Mouse (Mus musculus) hindbrain, embryonic 14.5 days (tissue): ENCODE measurements around the gene Prr36. TPM values are rescaled to one million over a fixed set of nuclear protein-coding genes. Genes with fewer than 3 reads are reported as not detected.
"Not testable (repeated sequence)": the region's sequence is repeated elsewhere in the genome, so short reads cannot be mapped to it uniquely, and the experiment has no call there.

Experiments used
- ATAC-seq: fragments of 200-750 bp; cut with Nextera tagmentation; 2 replicates; pipeline ENCODE4 v1.8.0; 2017; ENCODE audit warnings: moderate number of reproducible peaks, mild to moderate bottlenecking, moderate TSS enrichment, moderate library complexity; ENCODE audit not compliant: low FRiP score
- DNase-seq: peaks from one replicate; pipeline ENCODE4 v3.0.0-alpha.2; 2015; ENCODE audit warnings: low spot score
- H3K27ac ChIP-seq: fragments of 300-500 bp; sonication (generic); 2 replicates; pipeline ENCODE4 v1.5.1; 2014; ENCODE audit warnings: mild to moderate bottlenecking, moderate library complexity
- H3K27me3 ChIP-seq: fragments of 300-500 bp; sonication (generic); 2 replicates; pipeline ENCODE4 v1.6.1; 2014; ENCODE audit warnings: mild to moderate bottlenecking, low read length, mixed read lengths; ENCODE audit not compliant: control insufficient read depth, insufficient read depth
- H3K36me3 ChIP-seq: fragments of 300-500 bp; sonication (generic); replicated peaks from 2 replicates; pipeline ENCODE4 v1.6.1; 2014; ENCODE audit not compliant: control insufficient read depth, insufficient read depth
- H3K4me1 ChIP-seq: fragments of 300-500 bp; sonication (generic); replicated peaks from 2 replicates; pipeline ENCODE4 v1.6.1; 2014; ENCODE audit warnings: antibody characterized with exemption, low read length, mixed read lengths; ENCODE audit not compliant: control insufficient read depth, insufficient read depth
- H3K4me2 ChIP-seq: fragments of 300-500 bp; sonication (generic); replicated peaks from 2 replicates; pipeline ENCODE4 v1.6.1; 2014; ENCODE audit warnings: mild to moderate bottlenecking, moderate library complexity
- H3K4me3 ChIP-seq: fragments of 300-500 bp; sonication (generic); replicated peaks from 2 replicates; pipeline ENCODE4 v1.5.1; 2014; ENCODE audit warnings: mild to moderate bottlenecking, low read length
- H3K9ac ChIP-seq: fragments of 300-500 bp; sonication (generic); 2 replicates; pipeline ENCODE4 v1.6.1; 2014
- H3K9me3 ChIP-seq: fragments of 300-500 bp; sonication (generic); 2 replicates; pipeline ENCODE4 v1.6.1; 2016; ENCODE audit warnings: low read length; ENCODE audit not compliant: control insufficient read depth
- WGBS: fragments of 180-500 bp; shearing (Covaris S2); extraction: QIAGEN DNeasy Blood & Tissue Kit; methylation state at CpG from one replicate; pipeline ENCODE4 v1.1.7; 2014; 5-methylcytosine and 5-hydroxymethylcytosine counted together
- polyA plus RNA-seq: library from polyadenylated mRNA; unstranded; fragments of >200 nt; fragmentation: Nextera tagmentation; extraction: Ambion mirVana; gene quantifications from 2 replicates; pipeline ENCODE4 v1.2.1, GENCODE M21; 2014

Prr36 gene
- polyA plus RNA-seq, 1 experiment from 2014 or later = 58.8 TPM

- H3K27ac ChIP-seq = peak overlapping the region; percentile 38; the same call in 1 of the 2 replicates
- no peaks in the 10 kb centered on the region for H3K9me3 ChIP-seq
- WGBS = 52% methylated on average over 4 of the region's 4 CpGs
- H3K4me2 ChIP-seq = peak overlapping the region; percentile 61
- peak overlapping the region; percentile 75 for H3K9ac ChIP-seq
- H3K36me3 ChIP-seq = peaks cover 50% of the 10 kb centered on the region
- H3K4me3 ChIP-seq = peak overlapping the region; percentile 53; the same call in 1 of the 2 replicates
- no peaks in the 10 kb centered on the region for H3K27me3 ChIP-seq
- peaks cover 34% of the 10 kb centered on the region for H3K4me1 ChIP-seq
- no peak for ATAC-seq
- no peak for DNase-seq
Measured at GRCm38 (mm10) chr8:4256911-4257310, 39.7 kb upstream of the Prr36 start.

- H3K9me3 ChIP-seq, H3K9ac ChIP-seq, DNase-seq, H3K27ac ChIP-seq, H3K4me3 ChIP-seq, H3K27me3 ChIP-seq, ATAC-seq, H3K4me2 ChIP-seq: not testable (repeated sequence)
- H3K4me1 ChIP-seq = peaks cover 34% of the 10 kb centered on the region
- H3K36me3 ChIP-seq = peaks cover 38% of the 10 kb centered on the region
- 88% methylated on average over 7 of the region's 7 CpGs for WGBS
Measured at GRCm38 (mm10) chr8:4255471-4255870, 38.2 kb upstream of the Prr36 start.

DNA sequence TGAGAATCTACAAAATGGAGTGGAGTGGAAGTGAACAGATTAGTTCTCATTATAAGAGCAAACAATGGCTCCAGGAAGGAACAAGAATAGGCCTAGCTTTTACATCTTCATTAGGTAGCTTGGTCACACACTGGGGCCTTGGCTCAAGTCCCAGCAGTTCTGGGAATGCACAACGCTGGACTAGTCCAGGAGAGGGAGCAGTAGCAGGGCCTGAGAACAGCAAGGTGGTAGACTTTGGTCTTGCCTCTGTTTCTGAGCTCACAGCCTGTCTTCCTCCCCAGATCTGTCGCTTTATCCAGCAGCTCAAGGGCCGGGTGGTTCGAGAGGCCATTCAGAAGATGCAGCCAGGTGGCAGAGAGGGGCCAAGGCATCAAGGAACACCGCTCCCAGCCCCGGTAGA is 36.7 kb upstream of the Prr36 start:
- Histone ChIP-seq H3K27me3 (no peaks in the 10 kb centered on the region), H3K36me3 (peaks cover 38% of the 10 kb centered on the region), H3K4me2 (peak overlapping the region; percentile 72), H3K9me3 (no peaks in the 10 kb centered on the region), H3K9ac (peak overlapping the region; percentile 63; the same call in 1 of the 2 replicates), H3K27ac (peak overlapping the region; percentile 81; the same call in 1 of the 2 replicates), H3K4me1 (peaks cover 34% of the 10 kb centered on the region), H3K4me3 (peak overlapping the region; percentile 49)
- 67% methylated on average over 6 of the region's 6 CpGs for WGBS
- DNase-seq (peak; percentile 77), ATAC-seq (no peak)

DNA sequence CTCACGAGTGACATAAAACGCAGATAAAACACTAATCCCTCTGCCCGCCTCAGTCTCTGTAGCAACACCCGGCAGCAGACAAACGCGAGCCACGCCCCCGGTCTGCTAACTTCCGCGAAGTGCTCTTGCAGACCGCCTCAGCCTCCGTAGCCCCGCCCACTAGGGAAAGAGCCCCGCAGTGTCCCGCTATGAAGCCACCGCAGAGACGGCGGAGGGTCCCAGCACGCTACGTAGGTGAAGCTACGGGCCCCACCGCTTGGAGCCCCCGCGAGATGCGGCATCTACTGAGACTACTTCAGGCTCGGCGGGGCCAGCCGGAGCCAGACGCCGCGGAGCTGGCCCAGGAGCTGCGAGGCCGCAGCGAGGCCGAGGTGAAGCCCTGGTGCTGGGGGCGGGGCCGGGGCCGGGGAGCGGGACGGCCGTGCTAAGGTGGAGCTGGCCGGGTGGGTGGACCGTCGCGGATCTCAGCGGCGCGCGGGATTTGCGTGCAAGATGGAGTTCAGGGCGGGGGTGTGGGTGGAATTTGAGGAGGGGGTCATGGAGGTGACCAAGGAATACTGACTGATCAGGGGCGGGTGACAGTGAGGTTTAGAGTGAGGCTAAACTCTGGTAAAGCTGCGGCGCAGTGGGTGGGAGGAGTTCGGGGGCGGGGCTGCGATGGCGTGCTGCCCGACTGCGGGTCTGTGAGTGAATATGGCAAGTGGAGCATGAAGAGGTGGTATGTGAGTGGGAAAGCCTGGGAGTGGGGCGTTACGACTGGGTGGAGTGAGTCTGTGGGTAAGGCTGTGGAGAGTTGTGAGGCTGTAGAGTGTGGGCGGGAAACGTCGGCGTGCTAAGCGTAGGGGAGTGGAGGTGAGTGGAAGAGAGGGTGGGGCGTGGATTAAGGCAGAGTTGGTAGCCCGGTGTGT is 35.9 kb upstream of the Prr36 start, which contains the start of gene Snapc2:
Gene Snapc2 (plus strand): TSS at position 147 of the 908 bp plus-strand sequence.
- Histone ChIP-seq H3K36me3 (peaks cover 39% of the 10 kb centered on the region), H3K27ac (peak within 1 kb of the TSS; percentile 81), H3K4me3 (peak within 1 kb of the TSS; percentile 49), H3K9me3 (no peaks in the 10 kb centered on the region), H3K4me1 (peaks cover 34% of the 10 kb centered on the region), H3K4me2 (peak within 1 kb of the TSS; percentile 72), H3K27me3 (no peaks in the 10 kb centered on the region), H3K9ac (peak within 1 kb of the TSS; percentile 63)
- whole genome bisulfite sequencing = under 1% methylated on average over 69 of the region's 69 CpGs
- DNase-seq (peak; percentile 93), ATAC-seq (peak; percentile 90)

- peaks cover 26% of the 10 kb centered on the region for H3K4me1 ChIP-seq
- ATAC-seq = no peak
Measured at GRCm38 (mm10) chr8:4252116-4252760, 35.0 kb upstream of the Prr36 start.

DNA sequence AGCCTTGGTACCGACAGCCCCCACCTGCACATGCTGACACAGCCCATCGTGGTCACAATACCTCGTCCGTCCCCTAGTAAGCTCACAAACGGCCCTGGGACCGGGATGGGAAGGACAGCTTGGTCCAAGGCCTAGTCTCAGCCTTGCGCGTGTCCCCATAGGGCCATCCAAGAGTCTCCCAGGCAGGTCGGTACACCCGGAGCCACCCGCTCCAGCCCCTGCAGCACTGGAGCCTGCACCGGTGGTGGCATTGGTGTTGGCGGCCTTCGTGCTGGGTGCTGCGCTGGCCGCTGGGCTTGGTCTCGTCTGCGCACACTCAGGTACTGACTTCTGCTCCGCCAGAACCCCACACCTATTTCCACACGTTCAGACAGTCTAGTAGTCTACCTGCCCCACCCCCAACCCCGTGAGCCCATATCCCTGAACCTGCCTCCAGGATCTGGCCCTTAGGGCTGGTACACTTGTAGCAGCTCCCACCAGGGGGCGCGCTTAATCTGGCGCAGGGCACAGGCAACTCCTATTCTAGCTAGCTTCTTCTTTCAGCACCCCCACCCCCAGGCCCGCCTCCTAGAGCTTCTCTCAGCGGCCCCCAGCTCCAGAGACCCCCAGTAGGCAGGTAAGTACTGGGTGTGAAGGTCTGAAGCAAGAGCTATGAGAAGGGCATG is 33.2 kb upstream of the Prr36 start:
- Histone ChIP-seq H3K4me2 (no peak overlapping the region), H3K36me3 (peaks cover 47% of the 10 kb centered on the region), H3K27ac (no peak overlapping the region), H3K27me3 (no peaks in the 10 kb centered on the region), H3K9ac (0 out of 2 replicates have a peak overlapping the region, but pooled peaks have one; percentile 7), H3K9me3 (no peaks in the 10 kb centered on the region), H3K4me1 (peaks cover 18% of the 10 kb centered on the region), H3K4me3 (no peak overlapping the region)
- 0 out of 2 replicates have a peak, but pooled peaks have one; percentile 3 for ATAC-seq
- DNase-seq = peak; percentile 79
- WGBS = 30% methylated on average over 26 of the region's 26 CpGs

More at GRCm38 (mm10) chr8:4252116-4252760, 35.0 kb upstream of the Prr36 start:
- H3K27me3 ChIP-seq = no peaks in the 10 kb centered on the region
- DNase-seq = no peak
- H3K9ac ChIP-seq = peak overlapping the region; percentile 63
- H3K4me3 ChIP-seq = peak overlapping the region; percentile 49
- H3K4me2 ChIP-seq = peak overlapping the region; percentile 72
- H3K27ac ChIP-seq = peak overlapping the region; percentile 81
- 51% methylated on average over 8 of the region's 8 CpGs for WGBS
- H3K9me3 ChIP-seq = no peaks in the 10 kb centered on the region
- peaks cover 47% of the 10 kb centered on the region for H3K36me3 ChIP-seq

DNA sequence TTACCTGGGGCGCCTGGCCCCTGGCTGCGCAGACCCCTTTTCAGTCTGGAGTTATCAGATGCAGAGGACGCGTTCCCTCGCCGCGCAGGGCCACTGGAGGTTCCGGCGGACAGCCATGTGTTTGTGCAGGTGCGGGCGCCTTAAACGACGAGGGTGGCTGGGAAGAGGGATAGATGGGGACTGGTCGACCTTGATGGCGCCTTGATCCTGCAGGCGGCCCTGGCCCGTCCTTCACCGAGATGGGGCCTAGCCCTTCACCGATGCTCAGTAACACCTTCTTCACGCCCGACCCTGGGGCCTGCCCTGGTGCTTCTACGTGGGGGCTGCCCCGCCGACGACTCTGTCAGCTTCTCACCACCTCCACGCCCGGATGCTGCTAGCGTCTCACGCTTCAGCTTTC is 32.0 kb upstream of the Prr36 start:
- Histone ChIP-seq H3K4me3 (no peak overlapping the region), H3K4me1 (peaks cover 14% of the 10 kb centered on the region), H3K9ac (no peak overlapping the region), H3K4me2 (no peak overlapping the region), H3K36me3 (peaks cover 48% of the 10 kb centered on the region), H3K27me3 (no peaks in the 10 kb centered on the region), H3K27ac (no peak overlapping the region), H3K9me3 (no peaks in the 10 kb centered on the region)
- 19% methylated on average over 29 of the region's 29 CpGs for WGBS
- ATAC-seq (no peak), DNase-seq (no peak)

GRCm38 (mm10) chr8:4247951-4248540 is 30.8 kb upstream of the Prr36 start, which contains the start of gene Tgfbr3l:
Gene Tgfbr3l (plus strand): TSS chr8:4248214.
- Histone ChIP-seq H3K27me3 (no peaks in the 10 kb centered on the region), H3K27ac (no peak within 1 kb of the TSS), H3K4me2 (no peak within 1 kb of the TSS), H3K36me3 (peaks cover 59% of the 10 kb centered on the region), H3K4me1 (peaks cover 6% of the 10 kb centered on the region), H3K9ac (no peak within 1 kb of the TSS), H3K4me3 (no peak within 1 kb of the TSS), H3K9me3 (no peaks in the 10 kb centered on the region)
- no peak for DNase-seq
- 82% methylated on average over 15 of the region's 15 CpGs for WGBS
- no peak for ATAC-seq
